ENCODE assay signal across 9 mouse cellular contexts in genomic region chr5:118002059-118002458, GRCm38 (mm10). TPM values are rescaled to one million over a fixed set of nuclear protein-coding genes. Genes with fewer than 3 reads are reported as not detected.
A peak's percentile ranks its signal among the peaks of the same experiment; 100 is the strongest.
DNase-seq lines count a peak whose midpoint lies in the region; ATAC-seq lines count a peak whose summit lies in the region.
"Had no signal": no experiment of that assay in that cellular context is flagged by ENCODE, and none has a peak within 500 bp of the region (broad histone marks: within the 10 kb centered on the region; RNA-seq: fewer than 3 reads in every experiment).

No protein-coding gene starts in this region.

- H3K27ac ChIP-seq in liver, embryonic 12.5 days = no peak overlapping the region
- H3K27ac ChIP-seq in neural tube, embryonic 13.5 days (replicated peaks) = no peak overlapping the region

- no peak overlapping the region for H3K4me2 ChIP-seq in liver, embryonic 12.5 days
- no peak overlapping the region for H3K4me2 ChIP-seq in neural tube, embryonic 13.5 days

- no peaks in the 10 kb centered on the region for H3K9me3 ChIP-seq in liver, embryonic 12.5 days (replicated peaks)
- H3K9me3 ChIP-seq in neural tube, embryonic 13.5 days = no peaks in the 10 kb centered on the region

- DNase-seq in B cell, adult 2 months = peak; percentile 58 to 63
- peak; percentile 43 for DNase-seq in T-cell, adult 2 months (ENCODE audit: low spot score)
- DNase-seq in cerebellum, postnatal 4 days (ENCODE audit: low spot score in 2 of 2) = peak; percentile 71 to 82
- DNase-seq in gastrocnemius, postnatal 14 days = peak; percentile 68
- peak; percentile 74 for DNase-seq in kidney, adult 9 months
- DNase-seq in thymus, postnatal 36 days = peak; percentile 59 to 68

- 47% methylated on average over 9 of the region's 9 CpGs for WGBS in liver, embryonic 12.5 days (ENCODE audit: insufficient replicate concordance)
- 37% methylated on average over 9 of the region's 9 CpGs for WGBS in neural tube, embryonic 13.5 days

- intact Hi-C loops in gastrocnemius, postnatal 14 days (cut with DNase I; ENCODE audit: low total_unique reads) = no loop called here

- H3K4me3 ChIP-seq in liver, embryonic 12.5 days = no peak overlapping the region
- no peak overlapping the region for H3K4me3 ChIP-seq in neural tube, embryonic 13.5 days
- H3K4me3 ChIP-seq: erythroblast, embryonic 14.5 days had no signal

- H3K9ac ChIP-seq in liver, embryonic 12.5 days = no peak overlapping the region
- no peak overlapping the region for H3K9ac ChIP-seq in neural tube, embryonic 13.5 days

- H3K4me1 ChIP-seq in liver, embryonic 12.5 days = peaks cover 9% of the 10 kb centered on the region
- H3K4me1 ChIP-seq in neural tube, embryonic 13.5 days (replicated peaks) = no peaks in the 10 kb centered on the region; the same call in 1 of the 2 replicates

- H3K27me3 ChIP-seq in liver, embryonic 12.5 days (replicated peaks) = no peaks in the 10 kb centered on the region
- no peaks in the 10 kb centered on the region for H3K27me3 ChIP-seq in neural tube, embryonic 13.5 days

- H3K36me3 ChIP-seq in liver, embryonic 12.5 days = peaks cover 93% of the 10 kb centered on the region
- H3K36me3 ChIP-seq in neural tube, embryonic 13.5 days = peaks cover 98% of the 10 kb centered on the region

- ATAC-seq in liver, embryonic 12.5 days = peak; percentile 19; the same call in 1 of the 2 replicates
- ATAC-seq in neural tube, embryonic 13.5 days (ENCODE audit: low read depth) = peak; percentile 51; the same call in 1 of the 2 replicates

RNA-seq across cellular contexts. Expression of gene Tesc, which starts 25.5 kb away (rescaled TPM):
- 1 to 10 TPM in 1 of 2 experiments, under 1 TPM in 1; 0.78 to 1.4 TPM for total RNA-seq in gastrocnemius, postnatal 14 days (2021)
- polyA plus RNA-seq in liver, embryonic 12.5 days (2016; fragmentation: Nextera tagmentation; extraction: Ambion mirVana) = 1.5 and 2.0 TPM in 2 replicates
- 1.8 and 2.1 TPM in 2 replicates for polyA plus RNA-seq in neural tube, embryonic 13.5 days (2015; fragmentation: Nextera tagmentation; extraction: Ambion mirVana)

RNA-seq across cellular contexts. Expression of gene Fbxo21, which starts 25.5 kb away (rescaled TPM):
- 10 to 100 TPM in 1 of 2 experiments, 1 to 10 TPM in 1; 9.5 to 13.4 TPM for total RNA-seq in gastrocnemius, postnatal 14 days (2021)
- 28.1 and 28.3 TPM in 2 replicates for polyA plus RNA-seq in liver, embryonic 12.5 days (2016; fragmentation: Nextera tagmentation; extraction: Ambion mirVana)
- 133 and 139 TPM in 2 replicates for polyA plus RNA-seq in neural tube, embryonic 13.5 days (2015; fragmentation: Nextera tagmentation; extraction: Ambion mirVana)
